Mouse (Mus musculus) C2C12 (cell line): ENCODE data around the gene Themis. TPM values are rescaled to one million over a fixed set of nuclear protein-coding genes. Genes with fewer than 3 reads are reported as not detected.

Source experiments
- H3K27me3 ChIP-seq: one replicate; pipeline ENCODE4 v1.6.1; 2011; ENCODE audit not compliant: control insufficient read depth, insufficient read depth, insufficient read length
- H3K36me3 ChIP-seq: one replicate; pipeline ENCODE4 v1.6.1; 2011; ENCODE audit not compliant: control insufficient read depth, insufficient read depth
- H3K4me3 ChIP-seq: one replicate; pipeline ENCODE4 v1.5.1; 2011; ENCODE audit warnings: mild to moderate bottlenecking, control low read depth; ENCODE audit not compliant: poor library complexity, insufficient read depth, severe bottlenecking
- H3K79me2 ChIP-seq: one replicate; pipeline ENCODE4 v1.6.1; 2011; ENCODE audit not compliant: control insufficient read depth, insufficient read depth
- H3K79me3 ChIP-seq: one replicate; pipeline ENCODE4 v1.6.1; 2011; ENCODE audit warnings: low read depth, control low read depth
- H3ac ChIP-seq: one replicate; pipeline ENCODE3; 2011; ENCODE audit warnings: low read depth; ENCODE audit not compliant: control insufficient read depth, insufficient read length
- CEBPB ChIP-seq: IDR thresholded peaks from one replicate; pipeline ENCODE4 v1.6.1; 2011; ENCODE audit warnings: low read depth, mild to moderate bottlenecking, control low read depth, moderate library complexity
- CTCF ChIP-seq: IDR thresholded peaks from one replicate; pipeline ENCODE4 v1.5.1; 2011; ENCODE audit not compliant: control insufficient read depth, insufficient read depth, insufficient read length
- FOSL1 ChIP-seq: IDR thresholded peaks from one replicate; pipeline ENCODE4 v1.8.0; 2011; ENCODE audit warnings: mild to moderate bottlenecking, low read length; ENCODE audit not compliant: poor library complexity, insufficient read depth, severe bottlenecking
- MAX ChIP-seq: IDR thresholded peaks from one replicate; pipeline ENCODE4 v1.6.1; 2011; ENCODE audit warnings: mild to moderate bottlenecking, control low read depth
- MYOD1 ChIP-seq: IDR thresholded peaks from one replicate; pipeline ENCODE4 v1.6.1; 2011; ENCODE audit warnings: low read depth; ENCODE audit not compliant: control insufficient read depth, insufficient read length
- MYOG ChIP-seq: IDR thresholded peaks from one replicate; pipeline ENCODE4 v1.6.1; 2011; ENCODE audit not compliant: control insufficient read depth, insufficient read length; ENCODE audit errors: extremely low read depth
- USF1 ChIP-seq: IDR thresholded peaks from one replicate; pipeline ENCODE4 v1.6.1; 2011; ENCODE audit warnings: low read depth, mild to moderate bottlenecking, control low read depth, moderate library complexity
- polyA plus RNA-seq: library from polyadenylated mRNA; unstranded; fragments of >200 nt; fragmentation: generic; extraction: Trizol; gene quantifications from one replicate; pipeline ENCODE4 v1.2.1, GENCODE M21; 2012; ENCODE audit warnings: missing spikeins

Gene Themis
- polyA plus RNA-seq, 1 experiment: not detected

- H3K4me3 ChIP-seq: no peak overlapping the region
- no peaks in the 10 kb centered on the region for H3K27me3 ChIP-seq
- peak; percentile 51 for TF ChIP-seq MYOD1
- TF ChIP-seq MYOG: no peak
- H3K36me3 ChIP-seq: no peaks in the 10 kb centered on the region
- H3ac ChIP-seq: no peak overlapping the region
- H3K79me2 ChIP-seq: no peaks in the 10 kb centered on the region
- H3K79me3 ChIP-seq: no peaks in the 10 kb centered on the region
These were observed 26.8 kb downstream of the Themis start for GRCm38 (mm10) chr10:28694981-28695380.

DNA sequence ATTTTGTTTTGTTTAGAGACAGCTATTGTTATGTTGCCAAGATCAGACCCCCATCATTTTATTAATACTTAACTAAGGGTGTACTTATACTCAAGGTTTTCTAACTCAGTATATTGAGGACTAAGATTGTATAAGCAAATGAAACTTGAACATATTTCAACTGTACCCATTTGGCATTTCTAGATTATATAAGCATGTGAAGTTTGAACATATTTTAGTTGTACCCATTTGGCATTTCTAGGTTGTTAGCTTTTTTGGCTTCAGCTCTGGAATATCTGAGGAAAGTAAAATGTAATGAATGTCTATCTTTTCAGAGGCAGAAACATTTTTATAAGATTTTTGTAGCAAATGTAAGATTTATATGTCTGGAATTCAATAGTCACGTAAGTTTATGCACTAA is 27.9 kb downstream of the Themis start:
- Histone ChIP-seq H3K36me3 (no peaks in the 10 kb centered on the region), H3K4me3 (no peak overlapping the region), H3ac (no peak overlapping the region), H3K79me3 (no peaks in the 10 kb centered on the region), H3K27me3 (no peaks in the 10 kb centered on the region), H3K79me2 (no peaks in the 10 kb centered on the region)
- TF ChIP-seq MYOG (no peak), USF1 (no peak)

DNA sequence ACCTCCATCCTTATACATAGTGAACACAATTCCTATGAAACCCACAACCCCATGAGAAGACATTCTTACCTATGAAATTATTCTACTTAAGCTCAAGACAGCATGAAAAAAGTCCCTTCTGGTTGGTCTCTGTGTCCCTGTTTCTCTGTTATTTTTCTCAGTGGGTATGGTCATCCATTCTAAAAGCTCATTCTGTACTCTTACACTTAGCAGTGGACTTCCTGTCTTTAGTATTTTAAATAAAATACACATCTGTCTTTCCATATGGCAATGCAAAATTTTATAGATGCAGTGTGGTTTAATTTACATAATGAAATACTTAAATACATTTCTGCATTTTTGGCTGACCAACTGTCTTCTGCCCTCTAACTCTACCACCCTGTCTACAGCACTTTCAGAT is 30.0 kb downstream of the Themis start:
- Histone ChIP-seq H3K4me3 (no peak overlapping the region), H3ac (no peak overlapping the region), H3K79me3 (no peaks in the 10 kb centered on the region), H3K36me3 (no peaks in the 10 kb centered on the region), H3K79me2 (no peaks in the 10 kb centered on the region), H3K27me3 (no peaks in the 10 kb centered on the region)
- TF ChIP-seq MAX (no peak), MYOD1 (no peak), CTCF (no peak), CEBPB (no peak), MYOG (no peak), USF1 (no peak), FOSL1 (no peak)

DNA sequence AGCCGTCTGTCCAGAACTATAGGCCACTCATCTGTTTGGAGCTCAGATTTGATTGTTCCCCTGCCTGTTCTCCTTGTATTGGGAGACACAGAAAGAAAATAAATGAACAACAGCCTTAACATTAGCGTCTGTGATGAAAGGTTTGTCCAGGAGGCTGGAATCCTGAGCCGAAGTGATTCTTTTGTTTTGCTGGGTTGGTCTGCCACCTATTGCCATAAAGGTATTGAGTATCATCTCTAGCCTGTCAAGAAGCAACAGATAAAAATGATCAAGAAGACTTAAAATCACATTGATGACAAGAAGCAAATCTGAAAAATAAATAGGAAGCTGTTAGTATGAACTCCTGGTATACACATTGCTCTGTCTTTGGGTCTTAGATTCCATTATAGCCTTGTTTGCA is 53.7 kb downstream of the Themis start:
- Histone ChIP-seq H3K27me3 (no peaks in the 10 kb centered on the region), H3K79me3 (no peaks in the 10 kb centered on the region), H3K4me3 (no peak overlapping the region), H3K79me2 (no peaks in the 10 kb centered on the region), H3ac (no peak overlapping the region), H3K36me3 (no peaks in the 10 kb centered on the region)
- no peak for TF ChIP-seq MYOG
- TF ChIP-seq MYOD1: no peak
- TF ChIP-seq FOSL1: no peak
- no peak for TF ChIP-seq CTCF
- TF ChIP-seq CEBPB: no peak
- no peak for TF ChIP-seq USF1
- no peak for TF ChIP-seq MAX

DNA sequence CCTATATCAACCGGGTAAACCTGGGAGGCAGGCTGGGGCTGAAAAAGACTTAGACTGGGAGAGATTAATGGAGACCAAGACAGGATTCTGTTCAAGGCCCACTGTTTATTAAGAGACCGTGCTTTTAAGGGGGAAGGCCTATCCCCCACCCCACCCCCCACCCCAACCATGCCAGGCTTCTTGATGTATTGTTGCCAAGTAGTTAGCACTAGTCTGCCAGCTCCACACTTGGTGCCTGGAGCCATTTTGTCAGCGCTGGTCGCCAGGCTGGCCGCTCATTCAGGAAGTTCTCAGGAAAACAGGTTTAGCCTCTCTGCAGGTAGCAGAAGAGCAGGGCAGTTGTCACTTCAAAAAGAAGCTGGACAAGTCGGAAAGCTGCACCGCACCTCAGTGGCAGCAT is 55.1 kb downstream of the Themis start:
- Histone ChIP-seq H3K36me3 (no peaks in the 10 kb centered on the region), H3K79me3 (no peaks in the 10 kb centered on the region), H3K27me3 (no peaks in the 10 kb centered on the region), H3ac (no peak overlapping the region), H3K4me3 (no peak overlapping the region), H3K79me2 (no peaks in the 10 kb centered on the region)
- no peak for TF ChIP-seq MYOD1
- TF ChIP-seq USF1: no peak
- TF ChIP-seq MAX: no peak
- TF ChIP-seq FOSL1: no peak
- no peak for TF ChIP-seq CTCF

DNA sequence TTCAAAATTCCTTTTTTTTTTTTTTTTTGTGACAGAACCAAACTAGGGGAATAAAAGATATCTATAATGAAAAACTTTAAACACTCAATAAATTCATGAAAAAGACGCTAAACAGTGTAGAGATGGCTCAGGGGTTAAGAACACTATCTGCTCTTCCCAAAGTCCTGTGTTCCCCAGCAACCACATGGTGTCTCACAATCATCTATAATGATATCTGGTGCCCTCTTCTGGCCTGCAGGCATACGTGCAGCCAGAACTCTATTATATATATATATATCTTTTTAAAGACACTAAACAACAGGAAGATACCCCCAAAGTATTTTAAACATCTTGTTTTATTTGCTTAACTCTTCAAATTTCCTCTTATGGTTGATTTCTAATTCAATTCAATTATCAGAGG is 62.0 kb downstream of the Themis start:
- no peaks in the 10 kb centered on the region for H3K27me3 ChIP-seq
- TF ChIP-seq USF1: no peak
- no peak overlapping the region for H3K4me3 ChIP-seq
- H3K36me3 ChIP-seq: no peaks in the 10 kb centered on the region
- H3K79me3 ChIP-seq: no peaks in the 10 kb centered on the region
- no peak overlapping the region for H3ac ChIP-seq
- H3K79me2 ChIP-seq: no peaks in the 10 kb centered on the region

DNA sequence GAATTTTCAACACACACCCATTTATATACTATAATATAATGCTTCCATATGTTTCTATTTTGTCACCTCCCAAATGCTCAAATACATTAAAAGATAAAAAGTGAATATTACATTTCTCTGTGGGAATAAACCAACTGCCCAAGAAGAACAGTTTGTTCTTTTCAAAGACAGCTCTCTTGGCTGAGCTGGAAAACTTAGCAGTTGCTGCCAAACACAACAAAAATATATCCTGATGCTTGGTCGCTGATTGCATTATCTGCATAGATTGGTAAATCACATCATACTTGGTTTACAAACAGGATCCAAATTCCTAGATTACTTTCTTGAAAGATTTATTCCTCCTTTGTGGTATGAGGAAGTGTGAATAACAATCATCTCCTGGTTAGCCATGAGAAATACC is 69.8 kb downstream of the Themis start:
- H3K4me3 ChIP-seq: no peak overlapping the region
- H3K79me3 ChIP-seq: no peaks in the 10 kb centered on the region
- no peaks in the 10 kb centered on the region for H3K36me3 ChIP-seq
- TF ChIP-seq USF1 (no peak), FOSL1 (no peak), CTCF (no peak), CEBPB (no peak)
- no peaks in the 10 kb centered on the region for H3K79me2 ChIP-seq
- no peaks in the 10 kb centered on the region for H3K27me3 ChIP-seq
- no peak overlapping the region for H3ac ChIP-seq
